Mouse (Mus musculus): Measurements from ENCODE around the gene Gsdma2. TPM values are rescaled to one million over a fixed set of nuclear protein-coding genes. Genes with fewer than 3 reads are reported as not detected.
A peak's percentile ranks its signal among the peaks of the same experiment; 100 is the strongest.

Gsdma2 gene
- polyA plus RNA-seq, 1 experiment from 2014 or later: not detected

- Histone ChIP-seq H3K4me2 (ENCODE audit: low read length) (no peak within 1 kb of the TSS), H3K9ac (ENCODE audit: low read depth, low read length) (no peak within 1 kb of the TSS; the same call in 1 of the 2 replicates), H3K27me3 (ENCODE audit: insufficient read depth, low read length) (no peaks in the 10 kb centered on the region), H3K36me3 (ENCODE audit: insufficient read depth, low read length) (0 out of 2 replicates have a peak, but pooled peaks cover 10% of the 10 kb centered on the region), H3K27ac (no peak within 1 kb of the TSS), H3K4me3 (replicated peaks; ENCODE audit: low read depth, low read length) (no peak within 1 kb of the TSS), H3K9me3 (replicated peaks; ENCODE audit: low read length) (no peaks in the 10 kb centered on the region), H3K4me1 (replicated peaks; ENCODE audit: insufficient read depth, low read length) (peaks cover 17% of the 10 kb centered on the region; the same call in 1 of the 2 replicates)
- no peak for DNase-seq (ENCODE audit: low spot score)
- TF ChIP-seq CTCF (IDR thresholded peaks at IDR 0.05; ENCODE audit: low read depth): no peak
- ATAC-seq (replicated peaks; ENCODE audit: low FRiP score, low read depth): no peak
- 41% methylated on average over 10 of the region's 10 CpGs for WGBS
These were observed 54.7 kb downstream of the Gsdma2 start, which contains the start of gene Csf3 for GRCm38 (mm10) chr11:98701213-98701670. Csf3 (plus strand) TSS chr11:98701263.

- no peak for ATAC-seq (replicated peaks; ENCODE audit: low FRiP score, low read depth)
- H3K36me3 ChIP-seq (ENCODE audit: insufficient read depth, low read length): 0 out of 2 replicates have a peak, but pooled peaks cover 13% of the 10 kb centered on the region
These were observed 55.8 kb downstream of the Gsdma2 start for GRCm38 (mm10) chr11:98702323-98702722.

GRCm38 (mm10) chr11:98705021-98705420 lies 58.5 kb downstream of the Gsdma2 start:
- H3K27ac ChIP-seq: peak overlapping the region; percentile 70
- no peak overlapping the region for H3K9ac ChIP-seq (ENCODE audit: low read depth, low read length)
- 0 out of 2 replicates have a peak, but pooled peaks cover 13% of the 10 kb centered on the region for H3K36me3 ChIP-seq (ENCODE audit: insufficient read depth, low read length)
- no peaks in the 10 kb centered on the region for H3K27me3 ChIP-seq (ENCODE audit: insufficient read depth, low read length)
- 0 out of 2 replicates have a peak overlapping the region, but pooled peaks have one; percentile 5 for H3K4me2 ChIP-seq (ENCODE audit: low read length)
- TF ChIP-seq CTCF (IDR thresholded peaks at IDR 0.05; ENCODE audit: low read depth): peak; percentile 37; the same call in 1 of the 2 replicates
- no peak overlapping the region for H3K4me3 ChIP-seq (replicated peaks; ENCODE audit: low read depth, low read length)
- H3K4me1 ChIP-seq (replicated peaks; ENCODE audit: insufficient read depth, low read length): peaks cover 42% of the 10 kb centered on the region
- 48% methylated on average over 10 of the region's 10 CpGs for WGBS
- DNase-seq (ENCODE audit: low spot score) (peak; percentile 62), ATAC-seq (replicated peaks; ENCODE audit: low FRiP score, low read depth) (no peak)
- no peaks in the 10 kb centered on the region for H3K9me3 ChIP-seq (replicated peaks; ENCODE audit: low read length)

More at GRCm38 (mm10) chr11:98702323-98702722, 55.8 kb downstream of the Gsdma2 start:
- no peak overlapping the region for H3K4me2 ChIP-seq (ENCODE audit: low read length)
- H3K27ac ChIP-seq: no peak overlapping the region
- H3K4me1 ChIP-seq (replicated peaks; ENCODE audit: insufficient read depth, low read length): peaks cover 16% of the 10 kb centered on the region
- H3K9ac ChIP-seq (ENCODE audit: low read depth, low read length): no peak overlapping the region
- no peaks in the 10 kb centered on the region for H3K27me3 ChIP-seq (ENCODE audit: insufficient read depth, low read length)
- H3K9me3 ChIP-seq (replicated peaks; ENCODE audit: low read length): no peaks in the 10 kb centered on the region
- TF ChIP-seq CTCF (IDR thresholded peaks at IDR 0.05; ENCODE audit: low read depth): no peak
- DNase-seq (ENCODE audit: low spot score): no peak
- no peak overlapping the region for H3K4me3 ChIP-seq (replicated peaks; ENCODE audit: low read depth, low read length)
- WGBS: 64% methylated on average over 5 of the region's 5 CpGs

Other genes starting within 250 kb of the Gsdma2 start
- 16.1 and 17.4 TPM in 2 replicates for gene Pgap3, start 246.3 kb upstream of the Gsdma2 start, polyA plus RNA-seq (2015; fragmentation: Nextera tagmentation; extraction: Ambion mirVana)
- gene Erbb2, start 234.3 kb upstream of the Gsdma2 start, polyA plus RNA-seq (2015; fragmentation: Nextera tagmentation; extraction: Ambion mirVana): 36.1 and 41.1 TPM in 2 replicates
- gene Mien1, start 207.8 kb upstream of the Gsdma2 start, polyA plus RNA-seq (2015; fragmentation: Nextera tagmentation; extraction: Ambion mirVana): 155 and 158 TPM in 2 replicates
- gene Grb7, start 200.4 kb upstream of the Gsdma2 start, polyA plus RNA-seq (2015; fragmentation: Nextera tagmentation; extraction: Ambion mirVana): 66.9 and 73.2 TPM in 2 replicates
- gene Ikzf3, start 100.7 kb upstream of the Gsdma2 start, polyA plus RNA-seq (2015; fragmentation: Nextera tagmentation; extraction: Ambion mirVana): 0.26 and 0.29 TPM in 2 replicates
- 0.43 and 0.64 TPM in 2 replicates for gene Zpbp2, start 95.7 kb upstream of the Gsdma2 start, polyA plus RNA-seq (2015; fragmentation: Nextera tagmentation; extraction: Ambion mirVana)
- gene Ormdl3, start 59.4 kb upstream of the Gsdma2 start, polyA plus RNA-seq (2015; fragmentation: Nextera tagmentation; extraction: Ambion mirVana): 50.1 and 51.3 TPM in 2 replicates
- gene Lrrc3c, start 48.5 kb upstream of the Gsdma2 start, polyA plus RNA-seq (2015; fragmentation: Nextera tagmentation; extraction: Ambion mirVana): not detected in 2 replicates
- 0.92 and 1.2 TPM in 2 replicates for gene Gm12355, start 21.1 kb upstream of the Gsdma2 start, polyA plus RNA-seq (2015; fragmentation: Nextera tagmentation; extraction: Ambion mirVana)
- not detected in 2 replicates for gene Gsdma3, start 20.4 kb upstream of the Gsdma2 start, polyA plus RNA-seq (2015; fragmentation: Nextera tagmentation; extraction: Ambion mirVana)
- 0.21 TPM in 1 of 2 replicates, not detected in the other for gene Gsdma, start 17.6 kb downstream of the Gsdma2 start, polyA plus RNA-seq (2015; fragmentation: Nextera tagmentation; extraction: Ambion mirVana)
- 234 and 259 TPM in 2 replicates for gene Psmd3, start 35.8 kb downstream of the Gsdma2 start, polyA plus RNA-seq (2015; fragmentation: Nextera tagmentation; extraction: Ambion mirVana)
- 0.13 and 0.19 TPM in 2 replicates for gene Csf3, start 54.5 kb downstream of the Gsdma2 start, polyA plus RNA-seq (2015; fragmentation: Nextera tagmentation; extraction: Ambion mirVana)
- 38.3 and 41.2 TPM in 2 replicates for gene Med24, start 82.7 kb downstream of the Gsdma2 start, polyA plus RNA-seq (2015; fragmentation: Nextera tagmentation; extraction: Ambion mirVana)
- gene Thra, start 93.9 kb downstream of the Gsdma2 start, polyA plus RNA-seq (2015; fragmentation: Nextera tagmentation; extraction: Ambion mirVana): 26.1 TPM in 2 replicates
- 3.1 and 3.5 TPM in 2 replicates for gene Nr1d1, start 128.6 kb downstream of the Gsdma2 start, polyA plus RNA-seq (2015; fragmentation: Nextera tagmentation; extraction: Ambion mirVana)
- gene Msl1, start 148.8 kb downstream of the Gsdma2 start, polyA plus RNA-seq (2015; fragmentation: Nextera tagmentation; extraction: Ambion mirVana): 17.8 and 19.3 TPM in 2 replicates
- gene Casc3, start 158.1 kb downstream of the Gsdma2 start, polyA plus RNA-seq (2015; fragmentation: Nextera tagmentation; extraction: Ambion mirVana): 24.6 and 25.7 TPM in 2 replicates
- gene Rapgefl1, start 190.0 kb downstream of the Gsdma2 start, polyA plus RNA-seq (2015; fragmentation: Nextera tagmentation; extraction: Ambion mirVana): 0.77 and 1.0 TPM in 2 replicates
- gene Wipf2, start 216.9 kb downstream of the Gsdma2 start, polyA plus RNA-seq (2015; fragmentation: Nextera tagmentation; extraction: Ambion mirVana): 3.4 and 3.5 TPM in 2 replicates

Measured in kidney, postnatal 0 days (tissue).